ENCODE assay signal across 8 mouse cellular contexts in the genomic region with DNA sequence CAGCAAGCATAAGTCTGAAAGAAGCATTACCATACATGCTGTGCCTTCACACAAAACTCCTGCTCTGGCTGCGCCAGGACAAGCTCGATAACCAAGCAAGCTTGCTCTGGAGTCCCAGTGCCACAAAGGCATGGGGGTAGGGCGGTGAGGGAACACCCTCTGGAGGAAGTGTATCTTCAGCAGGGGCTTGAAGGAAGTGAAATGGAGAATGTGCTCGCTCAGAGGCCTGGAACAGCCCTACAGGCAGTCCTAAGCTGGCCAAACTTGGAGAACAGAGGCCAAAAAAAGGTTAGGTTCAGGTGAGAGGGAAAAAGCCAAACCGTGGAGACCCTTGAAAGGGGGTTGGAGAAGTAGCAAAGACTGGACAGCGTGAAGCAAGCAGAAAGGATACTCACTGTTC. TPM values are rescaled to one million over a fixed set of nuclear protein-coding genes. Genes with fewer than 3 reads are reported as not detected.
DNase-seq lines count a peak whose midpoint lies in the region; ATAC-seq lines count a peak whose summit lies in the region.

No protein-coding gene starts in this region.

- H3K27ac ChIP-seq in heart, embryonic 12.5 days (ENCODE audit: poor library complexity, severe bottlenecking): peak overlapping the region; percentile 69

- peak overlapping the region; percentile 93 for H3K4me3 ChIP-seq in heart, embryonic 12.5 days

- peaks cover 20% of the 10 kb centered on the region for H3K4me1 ChIP-seq in heart, embryonic 12.5 days (replicated peaks)

- peak; percentile 25 to 45 for DNase-seq in adrenal gland, postnatal 36 days
- no peak for DNase-seq in adrenal gland, postnatal 25 days
- DNase-seq in R1 (ENCODE audit: low read depth, low spot score): peak; percentile 51
- DNase-seq in kidney, postnatal 36 days: peak; percentile 14 to 51
- peak; percentile 67 for DNase-seq in thymus, postnatal 4 days
- no peak for DNase-seq in right cerebral cortex, postnatal 36 days (ENCODE audit: low spot score in 2 of 2)

- peak overlapping the region; percentile 93 for H3K9ac ChIP-seq in heart, embryonic 12.5 days

- H3K27me3 ChIP-seq in heart, embryonic 12.5 days (replicated peaks): no peaks in the 10 kb centered on the region

- WGBS in heart, embryonic 12.5 days: 43% methylated on average over 6 of the region's 6 CpGs

- H3K9me3 ChIP-seq in heart, embryonic 12.5 days (replicated peaks): no peaks in the 10 kb centered on the region

- 0 out of 2 replicates have a peak, but pooled peaks have one; percentile 33 for ATAC-seq in heart, embryonic 12.5 days (ENCODE audit: insufficient number of reproducible peaks, low FRiP score)
- ATAC-seq in megakaryocyte-erythroid progenitor cell, adult 5-6 weeks (replicated peaks; ENCODE audit: low FRiP score, low TSS enrichment, poor library complexity, severe bottlenecking): peak; percentile 69

- peak overlapping the region; percentile 84 for H3K4me2 ChIP-seq in heart, embryonic 12.5 days

- H3K36me3 ChIP-seq in heart, embryonic 12.5 days: peaks cover 18% of the 10 kb centered on the region

RNA-seq across cellular contexts. Expression of a gene that starts 1.8 kb away (rescaled TPM):
- 1 to 10 TPM; 8.5 to 9.5 TPM for total RNA-seq in adrenal gland, postnatal 36 days (2021)
- 8.0 and 12.5 TPM in 2 replicates for total RNA-seq in adrenal gland, postnatal 25 days (2021)
- polyA plus RNA-seq in heart, embryonic 12.5 days (2016; fragmentation: Nextera tagmentation; extraction: Ambion mirVana): 6.9 and 8.1 TPM in 2 replicates
- 13.7 and 20.6 TPM in 2 replicates for total RNA-seq in megakaryocyte-erythroid progenitor cell, adult 5-6 weeks (2014; fragmentation: Nextera tagmentation)
- 3.1 and 3.5 TPM in 2 replicates for total RNA-seq in megakaryocyte-erythroid progenitor cell, adult 5-6 weeks (2017)

RNA-seq across cellular contexts. Expression of a gene that starts 39.0 kb away (rescaled TPM):
- total RNA-seq in adrenal gland, postnatal 36 days (2021): 10 to 100 TPM; 20.9 to 24.6 TPM
- total RNA-seq in adrenal gland, postnatal 25 days (2021): 22.2 and 27.4 TPM in 2 replicates
- 13.6 and 14.8 TPM in 2 replicates for polyA plus RNA-seq in heart, embryonic 12.5 days (2016; fragmentation: Nextera tagmentation; extraction: Ambion mirVana)
- total RNA-seq in megakaryocyte-erythroid progenitor cell, adult 5-6 weeks (2014; fragmentation: Nextera tagmentation): 12.0 and 12.4 TPM in 2 replicates
- total RNA-seq in megakaryocyte-erythroid progenitor cell, adult 5-6 weeks (2017): 13.3 and 17.8 TPM in 2 replicates

RNA-seq across cellular contexts. Expression of a gene that starts 58.1 kb away (rescaled TPM):
- 1 to 10 TPM; 3.6 to 4.3 TPM for total RNA-seq in adrenal gland, postnatal 36 days (2021)
- total RNA-seq in adrenal gland, postnatal 25 days (2021): 5.7 and 5.8 TPM in 2 replicates
- 5.4 and 6.3 TPM in 2 replicates for polyA plus RNA-seq in heart, embryonic 12.5 days (2016; fragmentation: Nextera tagmentation; extraction: Ambion mirVana)
- 1.9 and 3.0 TPM in 2 replicates for total RNA-seq in megakaryocyte-erythroid progenitor cell, adult 5-6 weeks (2014; fragmentation: Nextera tagmentation)
- total RNA-seq in megakaryocyte-erythroid progenitor cell, adult 5-6 weeks (2017): 0.66 and 0.76 TPM in 2 replicates

Comparison
In these comparisons a context has a peak if more than half of its experiments do, and no peak if none do; other contexts are left out.
1. DNase-seq: peak in adrenal gland, postnatal 36 days (2 of 2), R1 (single experiment), kidney, postnatal 36 days (2 of 2) and thymus, postnatal 4 days (single experiment); none in adrenal gland, postnatal 25 days (single experiment) and right cerebral cortex, postnatal 36 days (0 of 2).